Mouse (Mus musculus): ENCODE measurements around the gene Mybph.

DNA sequence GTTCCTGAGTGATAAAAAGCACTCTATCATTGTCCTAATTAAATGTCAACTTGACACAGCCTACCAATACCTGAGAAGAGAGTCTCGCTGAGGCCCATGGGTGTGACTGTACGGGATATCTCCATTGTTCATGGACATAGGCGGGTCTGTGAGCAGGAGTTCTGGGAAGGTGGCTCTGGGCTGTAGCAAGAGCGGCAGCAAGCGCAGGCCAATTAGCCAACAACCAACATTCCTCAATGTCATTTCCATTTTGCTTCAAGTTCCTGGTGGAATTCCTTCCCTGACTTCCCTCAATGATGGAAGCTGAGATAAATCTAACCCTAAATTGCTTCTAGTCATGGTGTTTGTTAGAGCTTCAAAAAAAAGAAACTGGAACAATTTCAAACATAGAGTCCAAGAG is 15.3 kb upstream of the Mybph start:
- TF ChIP-seq CTCF (IDR thresholded peaks at IDR 0.05; ENCODE audit: low read depth) (no peak), EP300 (optimal IDR thresholded peaks at IDR 0.05) (no peak)

All from stomach, postnatal 0 days (tissue).